Comparison of ENCODE assay signal across 8 mouse cellular contexts in the genomic region with DNA sequence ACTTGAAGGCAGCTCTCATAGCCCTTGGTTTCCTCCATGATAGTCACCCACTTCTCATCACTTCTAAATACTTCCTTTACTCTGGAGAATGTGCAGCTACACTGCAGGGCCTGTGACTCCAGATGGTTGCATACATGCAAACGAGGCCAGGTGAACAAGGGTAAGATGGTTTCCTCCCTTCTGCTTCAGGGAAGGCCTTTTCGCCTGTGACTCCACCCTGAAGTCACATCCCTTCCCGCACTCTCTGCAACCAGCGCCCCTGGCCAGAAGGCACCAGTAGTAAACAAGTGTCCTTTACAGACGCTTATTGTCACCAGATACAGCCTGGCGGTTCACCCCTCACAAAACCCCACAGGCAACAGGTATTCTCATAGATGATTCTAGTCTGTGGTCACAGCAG. TPM values are rescaled to one million over a fixed set of nuclear protein-coding genes. Genes with fewer than 3 reads are reported as not detected.
DNase-seq lines count a peak whose midpoint lies in the region; ATAC-seq and TF ChIP-seq lines count a peak whose summit lies in the region.
"Had no signal": no experiment of that assay in that cellular context is flagged by ENCODE, and none has a peak within 500 bp of the region (broad histone marks: within the 10 kb centered on the region; RNA-seq: fewer than 3 reads in every experiment).

No protein-coding gene starts in this region.

- no peak overlapping the region for H3K4me3 ChIP-seq in ES-Bruce4 (ENCODE audit: low read depth, low read length)
- peak overlapping the region; percentile 77 for H3K4me3 ChIP-seq in heart, postnatal 0 days (ENCODE audit: low read depth, low read length)
- peak overlapping the region; percentile 51; the same call in 1 of the 2 replicates for H3K4me3 ChIP-seq in lung, embryonic 15.5 days
- no peak overlapping the region for H3K4me3 ChIP-seq in cerebellum, adult 2 months (replicated peaks; ENCODE audit: insufficient read depth, low read depth, low read length)

- DNase-seq in A20 (ENCODE audit: low read depth, low spot score), result peak; percentile 15
- DNase-seq in heart, postnatal 0 days (ENCODE audit: low spot score), result no peak
- DNase-seq in cerebellum, adult 2 months, result no peak
- DNase-seq in urinary bladder, postnatal 25 days (ENCODE audit: low spot score), result no peak
- DNase-seq: thymus, postnatal 25 days had no signal

- TF ChIP-seq CTCF in ES-Bruce4 (IDR thresholded peaks at IDR 0.05; ENCODE audit: low read depth, low read length), result no peak
- TF ChIP-seq CTCF in heart, postnatal 0 days (IDR thresholded peaks at IDR 0.05; ENCODE audit: low read depth), result no peak
- TF ChIP-seq CTCF in cerebellum, adult 2 months (IDR thresholded peaks at IDR 0.05; ENCODE audit: borderline replicate concordance, insufficient read depth, low read depth, low read length), result no peak

- ATAC-seq in heart, postnatal 0 days (ENCODE audit: insufficient read depth, low read depth), result no peak
- no peak for ATAC-seq in lung, embryonic 15.5 days (ENCODE audit: borderline replicate concordance, extremely low read depth, low FRiP score, low TSS enrichment)
- ATAC-seq in granulocyte monocyte progenitor cell, adult 5-6 weeks (replicated peaks; ENCODE audit: poor library complexity, severe bottlenecking), result no peak

- H3K27ac ChIP-seq in ES-Bruce4 (ENCODE audit: insufficient read depth, low read length), result no peak overlapping the region
- H3K27ac ChIP-seq in heart, postnatal 0 days (ENCODE audit: low read depth), result peak overlapping the region; percentile 90; the same call in 1 of the 2 replicates
- H3K27ac ChIP-seq in lung, embryonic 15.5 days, result no peak overlapping the region
- H3K27ac ChIP-seq in cerebellum, adult 2 months (ENCODE audit: insufficient read depth, low read length), result no peak overlapping the region

- H3K9me3 ChIP-seq in ES-Bruce4 (replicated peaks; ENCODE audit: control insufficient read depth, insufficient read depth, low read length, poor library complexity, severe bottlenecking), result no peaks in the 10 kb centered on the region
- no peaks in the 10 kb centered on the region for H3K9me3 ChIP-seq in heart, postnatal 0 days (replicated peaks; ENCODE audit: control insufficient read depth, low read length)
- H3K9me3 ChIP-seq in lung, embryonic 15.5 days, result no peaks in the 10 kb centered on the region

- no peaks in the 10 kb centered on the region for H3K4me1 ChIP-seq in ES-Bruce4 (ENCODE audit: control insufficient read depth, insufficient read depth, low read length)
- peaks cover 31% of the 10 kb centered on the region; the same call in 1 of the 2 replicates for H3K4me1 ChIP-seq in heart, postnatal 0 days (ENCODE audit: control insufficient read depth, insufficient read depth)
- peaks cover 35% of the 10 kb centered on the region for H3K4me1 ChIP-seq in lung, embryonic 15.5 days
- no peaks in the 10 kb centered on the region; the same call in 1 of the 2 replicates for H3K4me1 ChIP-seq in cerebellum, adult 2 months (ENCODE audit: control insufficient read depth, insufficient read depth, low read length)

- H3K27me3 ChIP-seq in ES-Bruce4 (ENCODE audit: control insufficient read depth, insufficient read depth, low read length, poor library complexity, severe bottlenecking), result peaks cover 9% of the 10 kb centered on the region; the same call in 1 of the 2 replicates
- H3K27me3 ChIP-seq in heart, postnatal 0 days (ENCODE audit: control insufficient read depth, insufficient read depth, low read length), result no peaks in the 10 kb centered on the region
- H3K27me3 ChIP-seq in lung, embryonic 15.5 days, result peaks cover 37% of the 10 kb centered on the region
- H3K27me3 ChIP-seq in cerebellum, adult 2 months (ENCODE audit: control insufficient read depth, insufficient read depth, low read length), result peaks cover 6% of the 10 kb centered on the region; the same call in 1 of the 2 replicates

- TF ChIP-seq EP300 in ES-Bruce4 (IDR thresholded peaks at IDR 0.05; ENCODE audit: insufficient read depth, low read depth, low read length), result peak; percentile 80; the same call in 1 of the 2 replicates
- TF ChIP-seq EP300 in heart, postnatal 0 days (IDR thresholded peaks at IDR 0.05; ENCODE audit: low read depth), result no peak

- peak overlapping the region; percentile 90 for H3K4me2 ChIP-seq in heart, postnatal 0 days (ENCODE audit: low read depth, low read length)
- peak overlapping the region; percentile 93 for H3K4me2 ChIP-seq in lung, embryonic 15.5 days

- WGBS in heart, postnatal 0 days, result 55% methylated on average over 6 of the region's 6 CpGs
- 75% methylated on average over 6 of the region's 6 CpGs for WGBS in lung, embryonic 15.5 days
- WGBS in cerebellum, adult 2 months, result 81% methylated on average over 6 of the region's 6 CpGs

- no peak overlapping the region for H3K9ac ChIP-seq in ES-Bruce4 (ENCODE audit: low read depth, poor library complexity, severe bottlenecking)
- H3K9ac ChIP-seq in heart, postnatal 0 days (replicated peaks; ENCODE audit: low read depth, low read length), result 0 out of 2 replicates have a peak overlapping the region, but pooled peaks have one; percentile 7
- H3K9ac ChIP-seq in lung, embryonic 15.5 days, result no peak overlapping the region

- no peak for TF ChIP-seq POLR2A in ES-Bruce4 (IDR thresholded peaks at IDR 0.05; ENCODE audit: insufficient read depth, low read length)
- no peak for TF ChIP-seq POLR2A in cerebellum, adult 2 months (IDR thresholded peaks at IDR 0.05; ENCODE audit: borderline replicate concordance, insufficient read depth, low read length)

- no peaks in the 10 kb centered on the region for H3K36me3 ChIP-seq in ES-Bruce4 (ENCODE audit: control insufficient read depth, insufficient read depth, low read length, poor library complexity, severe bottlenecking)
- no peaks in the 10 kb centered on the region for H3K36me3 ChIP-seq in heart, postnatal 0 days (replicated peaks; ENCODE audit: control insufficient read depth, insufficient read depth, low read length)
- H3K36me3 ChIP-seq in lung, embryonic 15.5 days, result no peaks in the 10 kb centered on the region

RNA-seq across cellular contexts. Expression of a gene that starts 2.9 kb away (rescaled TPM):
- 10.6 and 11.0 TPM in 2 replicates for polyA plus RNA-seq in ES-Bruce4 (2011; ENCODE audit: insufficient read depth, insufficient read length, low read depth, missing spikeins)
- 29.5 and 31.2 TPM in 2 replicates for total RNA-seq in heart, postnatal 0 days (2014; rRNA removed; ENCODE audit: low replicate concordance)
- 15.9 and 16.5 TPM in 2 replicates for polyA plus RNA-seq in heart, postnatal 0 days (2015; fragmentation: Nextera tagmentation; extraction: Ambion mirVana)
- 6.6 and 7.3 TPM in 2 replicates for polyA plus RNA-seq in lung, embryonic 15.5 days (2015; fragmentation: Nextera tagmentation; extraction: Ambion mirVana)
- polyA plus RNA-seq in cerebellum, adult 2 months (2012; rRNA removed), result 5.1 and 5.7 TPM in 2 replicates
- not detected in 2 replicates for total RNA-seq in granulocyte monocyte progenitor cell, adult 5-6 weeks (2014; fragmentation: Nextera tagmentation)
- total RNA-seq in granulocyte monocyte progenitor cell, adult 5-6 weeks (2017), result not detected in 2 replicates

Comparison
In these comparisons a context has a peak if more than half of its experiments do, and no peak if none do; other contexts are left out.
1. H3K4me3 ChIP-seq: peak in heart, postnatal 0 days (single experiment) and lung, embryonic 15.5 days (single experiment); none in ES-Bruce4 (single experiment) and cerebellum, adult 2 months (single experiment).